Mouse (Mus musculus) olfactory bulb, adult 2 months (tissue): ENCODE data around the gene Ube2l6. TPM values are rescaled to one million over a fixed set of nuclear protein-coding genes. Genes with fewer than 3 reads are reported as not detected.

ENCODE experiments used
- H3K27ac ChIP-seq: fragments of 200-500 bp; 2 replicates; pipeline ENCODE4 v1.5.1; 2012; ENCODE audit warnings: low read depth, low read length; ENCODE audit not compliant: insufficient read depth
- H3K4me1 ChIP-seq: fragments of 200-500 bp; 2 replicates; pipeline ENCODE4 v1.6.1; 2012; ENCODE audit warnings: low read length; ENCODE audit not compliant: control insufficient read depth, insufficient read depth
- H3K4me3 ChIP-seq: fragments of 200-500 bp; 2 replicates; pipeline ENCODE4 v1.5.1; 2012; ENCODE audit warnings: mild to moderate bottlenecking, low read depth, low read length, moderate library complexity; ENCODE audit not compliant: insufficient read depth
- CTCF ChIP-seq: fragments of 200-500 bp; IDR thresholded peaks from 2 replicates; pipeline ENCODE4 v1.5.1; 2012; ENCODE audit warnings: low read depth, mild to moderate bottlenecking, low read length, moderate library complexity; ENCODE audit not compliant: insufficient read depth
- POLR2A ChIP-seq: fragments of 200-500 bp; IDR thresholded peaks from 2 replicates; pipeline ENCODE4 v1.6.1; 2012; ENCODE audit warnings: mild to moderate bottlenecking, low read depth, low read length, moderate library complexity; ENCODE audit not compliant: insufficient read depth
- WGBS: fragments of 180-500 bp; shearing (Covaris S2); methylation state at CpG from one replicate; pipeline ENCODE4 v1.1.7; 2018; 5-methylcytosine and 5-hydroxymethylcytosine counted together
- polyA plus RNA-seq: library from polyadenylated mRNA; stranded (reverse); fragments of >200 nt; gene quantifications from 2 replicates; pipeline ENCODE4 v1.2.4, GENCODE M21; 2012; ENCODE audit warnings: low replicate concordance; ENCODE audit not compliant: missing spikeins, insufficient read depth, insufficient read length

The Ube2l6 gene
- polyA plus RNA-seq, 1 experiment = not detected

- H3K4me3 ChIP-seq = peak within 1 kb of the TSS; percentile 92
- no peak for TF ChIP-seq CTCF
- TF ChIP-seq POLR2A = peak; percentile 43; the same call in 1 of the 2 replicates
- 0 out of 2 replicates have a peak within 1 kb of the TSS, but pooled peaks have one; percentile 11 for H3K27ac ChIP-seq
- peaks cover 4% of the 10 kb centered on the region; the same call in 1 of the 2 replicates for H3K4me1 ChIP-seq
- WGBS = under 1% methylated on average over 34 of the region's 34 CpGs
These were observed 28.1 kb downstream of the Ube2l6 start, which contains the start of gene Timm10 for GRCm38 (mm10) chr2:84826488-84827282. TSS of gene Timm10 (plus strand) at chr2:84826997.

- Histone ChIP-seq H3K4me3 (peak overlapping the region; percentile 92), H3K4me1 (peaks cover 4% of the 10 kb centered on the region; the same call in 1 of the 2 replicates), H3K27ac (0 out of 2 replicates have a peak overlapping the region, but pooled peaks have one; percentile 11)
- no peak for TF ChIP-seq CTCF
- TF ChIP-seq POLR2A = no peak
- under 1% methylated on average over 29 of the region's 29 CpGs for WGBS
These were observed 28.8 kb downstream of the Ube2l6 start for GRCm38 (mm10) chr2:84827283-84827920.

- H3K27ac ChIP-seq = no peak overlapping the region
These were observed 33.2 kb downstream of the Ube2l6 start for GRCm38 (mm10) chr2:84831666-84832391.

GRCm38 (mm10) chr2:84837107-84837506 is 38.5 kb downstream of the Ube2l6 start:
- WGBS = 81% methylated on average over 8 of the region's 8 CpGs
- Histone ChIP-seq H3K27ac (no peak overlapping the region), H3K4me1 (peaks cover 18% of the 10 kb centered on the region), H3K4me3 (no peak overlapping the region)
- TF ChIP-seq POLR2A = no peak
- no peak for TF ChIP-seq CTCF

More at GRCm38 (mm10) chr2:84831666-84832391, 33.2 kb downstream of the Ube2l6 start:
- H3K4me3 ChIP-seq = no peak overlapping the region
- TF ChIP-seq CTCF (peak; percentile 73), POLR2A (no peak)
- 22% methylated on average over 10 of the region's 10 CpGs for WGBS
- peaks cover 4% of the 10 kb centered on the region; the same call in 1 of the 2 replicates for H3K4me1 ChIP-seq

- no peak overlapping the region for H3K27ac ChIP-seq
- 45% methylated on average over 9 of the region's 9 CpGs for WGBS
- TF ChIP-seq CTCF = no peak
- TF ChIP-seq POLR2A = no peak
- H3K4me3 ChIP-seq = no peak overlapping the region
- peaks cover 18% of the 10 kb centered on the region for H3K4me1 ChIP-seq
These were observed 39.4 kb downstream of the Ube2l6 start for GRCm38 (mm10) chr2:84837817-84838592.

- 29% methylated on average over 10 of the region's 10 CpGs for WGBS
- no peak for TF ChIP-seq CTCF
- no peak for TF ChIP-seq POLR2A
- peaks cover 18% of the 10 kb centered on the region for H3K4me1 ChIP-seq
- H3K4me3 ChIP-seq = peak within 1 kb of the TSS; percentile 43
- no peak within 1 kb of the TSS for H3K27ac ChIP-seq
These were observed 39.9 kb downstream of the Ube2l6 start, which contains the start of gene Slc43a1 for GRCm38 (mm10) chr2:84838593-84838949. TSS of gene Slc43a1 (plus strand) at chr2:84838850.

- Histone ChIP-seq H3K4me1 (peaks cover 18% of the 10 kb centered on the region), H3K27ac (no peak overlapping the region), H3K4me3 (peak overlapping the region; percentile 43)
- no peak for TF ChIP-seq CTCF
- no peak for TF ChIP-seq POLR2A
- WGBS = 2% methylated on average over 47 of the region's 47 CpGs
These were observed 40.7 kb downstream of the Ube2l6 start for GRCm38 (mm10) chr2:84838993-84839980.
